Mouse (Mus musculus) spleen, postnatal 14 days (tissue): ENCODE measurements around the gene Cdrt4.

ENCODE experiments used
- DNase-seq, 2 experiments: peaks; one replicate each; pipeline ENCODE4 v3.0.0; 2021 to 2022; ENCODE audit warnings: low spot score in 2 of 2

Cdrt4 gene

DNA sequence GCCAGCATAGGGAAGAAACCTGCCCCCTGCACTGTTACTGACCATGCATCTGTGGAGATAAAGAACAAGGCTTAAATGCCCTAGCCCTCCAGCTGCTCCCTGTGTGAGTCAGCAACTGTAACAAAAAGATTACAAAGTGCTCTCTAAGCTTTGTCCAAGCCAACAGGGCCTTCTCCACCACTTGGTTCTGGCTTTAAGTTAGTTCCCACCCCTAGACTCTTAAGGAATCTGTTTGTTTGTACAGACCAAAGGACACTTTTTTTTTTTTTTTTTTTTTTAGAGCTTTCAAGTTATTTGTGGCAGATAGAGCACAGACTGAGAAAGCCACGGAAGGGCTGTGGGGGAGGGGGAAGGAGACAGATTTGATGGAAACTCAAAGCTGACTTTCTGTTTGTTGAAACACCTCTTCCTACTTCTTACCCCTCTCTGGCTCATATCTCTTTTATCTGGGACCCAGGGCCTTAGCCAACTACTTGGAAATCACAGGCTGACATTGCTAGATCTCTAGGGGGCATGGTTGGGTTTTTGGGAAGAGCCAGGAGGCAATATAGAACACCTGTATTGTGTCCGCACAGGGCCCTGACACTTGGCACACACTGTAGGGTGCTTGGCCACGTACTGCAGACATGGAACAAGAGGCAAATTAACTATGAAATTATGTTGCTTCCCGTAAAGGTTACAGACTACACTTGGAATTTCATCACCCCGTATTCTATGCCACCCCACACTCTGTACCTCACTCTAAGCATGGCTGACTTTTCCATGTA, 44.9 kb downstream of the Cdrt4 start:
- DNase-seq = no peak

DNA sequence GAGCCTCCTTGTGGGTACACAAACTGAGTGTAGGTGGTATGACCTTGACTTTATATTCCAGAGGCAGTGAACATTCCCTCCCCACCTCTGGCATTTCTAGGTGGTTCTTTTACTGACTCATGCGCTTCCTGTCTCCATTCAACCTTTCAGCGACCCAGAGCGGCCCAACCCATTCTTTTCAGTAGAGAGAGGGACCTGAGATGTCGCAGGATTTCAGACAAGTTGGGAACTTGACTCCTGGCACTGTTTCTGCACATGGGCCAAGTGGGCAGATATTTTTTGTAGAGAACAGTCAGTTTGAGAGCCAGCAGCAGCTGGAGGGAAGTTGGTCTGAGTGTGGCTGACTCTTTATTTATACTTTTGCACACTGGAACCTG, 45.5 kb downstream of the Cdrt4 start:
- no peak for DNase-seq

DNA sequence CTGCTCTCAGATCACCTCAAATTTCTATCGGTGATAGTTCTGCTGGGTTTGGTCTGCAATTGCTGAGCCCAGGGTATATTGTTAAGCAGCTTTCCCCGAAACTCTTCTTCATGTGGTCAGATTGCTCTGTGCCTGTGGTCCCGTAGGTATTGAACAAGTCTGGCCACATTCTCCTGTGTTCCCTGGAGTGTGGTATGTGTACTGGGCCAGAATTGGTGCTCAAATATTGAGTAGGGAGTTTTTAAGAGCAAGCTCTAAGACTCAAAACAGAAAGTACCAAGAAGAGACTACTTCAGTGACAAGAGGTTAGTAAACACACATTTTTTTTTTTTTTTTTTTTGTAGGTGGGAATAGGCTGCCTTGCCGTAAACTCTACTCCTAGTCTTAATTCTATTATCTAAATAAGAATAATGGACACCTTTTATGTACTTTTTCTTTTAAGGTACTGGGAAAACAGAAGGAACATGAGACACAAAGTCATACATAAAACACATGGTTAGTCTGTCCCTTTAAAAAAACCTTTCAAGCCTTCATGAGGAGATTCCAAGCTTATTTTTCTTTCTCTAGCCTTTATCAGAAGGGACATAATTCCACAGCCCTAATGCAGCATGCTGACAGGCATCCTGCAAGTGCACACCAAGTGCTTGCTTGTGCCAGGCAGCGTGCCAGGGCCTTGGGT, 46.2 kb downstream of the Cdrt4 start:
- no peak for DNase-seq

DNA sequence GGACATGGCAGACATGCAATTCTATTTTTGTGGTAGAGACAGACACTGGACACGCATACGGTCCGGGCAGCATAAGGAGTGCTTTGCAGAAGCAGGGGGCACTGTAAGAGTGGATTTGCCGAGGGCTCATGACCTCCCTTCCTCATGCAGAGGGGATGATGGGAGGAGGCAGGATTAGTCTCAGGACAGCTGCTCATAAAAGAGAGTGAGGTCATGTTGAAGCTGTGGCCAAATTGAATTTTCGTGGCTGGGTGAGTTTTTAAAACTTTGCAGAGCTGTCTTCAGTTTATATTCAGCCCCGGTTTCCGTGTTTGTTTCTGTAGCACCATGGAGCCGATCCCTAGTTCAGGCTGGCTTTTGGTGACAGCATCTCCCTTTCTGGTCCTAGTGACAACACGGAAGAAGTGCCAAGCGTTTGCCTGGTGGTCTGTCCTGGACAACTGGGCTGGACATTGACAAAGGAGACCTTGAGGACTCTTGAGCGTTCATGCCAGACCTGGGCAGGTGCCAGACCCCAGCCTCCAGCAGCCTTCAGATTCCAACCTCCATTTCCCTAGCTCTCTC, 46.8 kb downstream of the Cdrt4 start:
- DNase-seq = no peak

DNA sequence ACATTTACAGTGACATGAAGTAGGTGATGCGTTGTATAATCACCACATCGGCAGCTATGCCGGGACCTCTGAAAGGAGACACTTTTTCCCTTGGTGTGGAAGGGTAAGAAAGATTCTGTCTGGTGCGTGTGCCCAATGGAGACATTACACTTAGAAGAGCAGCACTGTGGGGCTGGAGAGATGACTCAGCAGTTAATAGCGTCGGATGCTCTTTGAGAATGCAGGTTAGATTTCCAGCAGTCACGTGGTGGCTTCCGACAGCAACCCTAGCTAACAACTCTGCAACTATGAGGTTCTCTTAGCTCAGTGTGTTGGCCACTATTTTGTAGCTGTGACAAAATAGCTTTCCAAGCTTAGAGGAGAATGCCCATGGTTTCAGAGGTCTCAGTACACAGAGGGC, 49.1 kb downstream of the Cdrt4 start:
- no peak for DNase-seq

DNA sequence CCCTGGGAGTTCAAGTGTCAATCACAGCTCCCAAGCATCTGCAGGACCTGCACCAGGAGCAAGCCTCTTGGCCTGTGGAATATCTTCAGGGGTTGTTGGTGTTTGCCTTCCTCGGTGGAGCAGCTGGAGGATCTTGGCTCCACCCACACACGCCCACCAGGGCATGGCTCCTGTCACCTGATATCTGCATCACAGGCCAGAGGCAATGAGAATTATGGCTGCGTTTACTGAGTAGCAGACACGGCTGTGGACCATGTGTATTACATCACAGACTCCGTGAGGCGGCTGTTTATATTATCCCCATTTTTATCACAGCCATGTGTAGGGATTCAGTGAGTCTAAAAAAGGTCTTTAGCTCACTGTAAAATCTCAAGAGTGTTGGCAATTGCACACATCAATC, 53.6 kb downstream of the Cdrt4 start:
- DNase-seq = no peak

DNA sequence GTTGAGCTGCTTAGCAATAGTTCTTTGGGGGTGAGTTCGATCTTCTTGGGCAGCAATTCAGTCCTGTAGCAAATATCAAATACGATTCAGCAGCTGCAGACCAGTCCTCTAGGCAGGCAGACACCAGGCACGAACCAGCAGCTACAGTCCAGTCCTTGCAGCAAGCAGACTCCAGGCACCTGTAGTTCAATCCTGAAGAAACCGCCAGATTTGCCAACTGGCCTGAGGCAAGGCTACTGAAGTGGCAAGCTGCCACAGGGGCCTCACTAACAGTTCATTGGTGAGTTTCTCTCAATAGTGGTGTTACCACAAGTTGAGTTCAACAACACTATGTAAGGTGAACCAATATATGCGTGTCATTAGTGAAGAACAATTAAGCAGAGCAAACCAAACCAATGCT, 56.4 kb downstream of the Cdrt4 start:
- no peak for DNase-seq

DNA sequence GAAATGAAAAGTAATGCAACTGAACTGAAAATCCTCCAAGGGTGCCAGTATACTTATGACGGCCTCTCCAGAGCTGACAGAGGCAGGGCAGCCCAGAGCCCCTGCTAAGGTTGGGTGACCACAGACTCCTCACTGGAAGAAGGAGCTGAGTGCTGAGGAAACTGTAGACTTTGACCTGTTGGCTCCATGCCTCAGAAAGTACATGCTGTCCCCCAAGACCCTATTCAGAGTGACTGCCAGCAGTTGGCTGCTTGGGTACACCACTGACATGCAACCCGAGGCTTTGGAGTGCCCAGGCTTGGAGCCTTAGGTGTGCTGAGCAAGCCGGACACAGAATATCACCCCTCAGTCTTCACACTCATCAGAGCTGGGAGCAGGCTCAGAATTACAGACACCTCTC, 57.0 kb downstream of the Cdrt4 start:
- DNase-seq = no peak

DNA sequence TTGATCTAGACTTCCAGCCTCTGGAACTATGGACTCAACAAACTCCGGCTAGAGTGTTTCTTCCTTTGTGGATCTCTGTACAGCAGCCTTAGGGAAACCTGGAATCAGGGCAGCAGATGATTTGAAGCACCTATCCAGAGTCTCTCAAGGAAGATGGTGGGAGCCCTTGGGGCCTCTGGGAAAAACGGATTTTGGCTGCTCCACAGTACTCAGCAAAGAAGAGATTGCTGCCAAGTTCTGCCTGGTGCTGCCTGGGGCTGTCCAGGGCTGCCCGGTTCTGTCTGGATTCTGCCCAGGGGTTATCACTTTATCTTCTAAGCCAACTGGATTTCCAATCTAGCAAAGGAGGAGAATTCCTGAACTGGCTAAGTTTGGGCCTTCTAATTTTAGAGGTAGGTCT, 58.8 kb downstream of the Cdrt4 start:
- no peak for DNase-seq

DNA sequence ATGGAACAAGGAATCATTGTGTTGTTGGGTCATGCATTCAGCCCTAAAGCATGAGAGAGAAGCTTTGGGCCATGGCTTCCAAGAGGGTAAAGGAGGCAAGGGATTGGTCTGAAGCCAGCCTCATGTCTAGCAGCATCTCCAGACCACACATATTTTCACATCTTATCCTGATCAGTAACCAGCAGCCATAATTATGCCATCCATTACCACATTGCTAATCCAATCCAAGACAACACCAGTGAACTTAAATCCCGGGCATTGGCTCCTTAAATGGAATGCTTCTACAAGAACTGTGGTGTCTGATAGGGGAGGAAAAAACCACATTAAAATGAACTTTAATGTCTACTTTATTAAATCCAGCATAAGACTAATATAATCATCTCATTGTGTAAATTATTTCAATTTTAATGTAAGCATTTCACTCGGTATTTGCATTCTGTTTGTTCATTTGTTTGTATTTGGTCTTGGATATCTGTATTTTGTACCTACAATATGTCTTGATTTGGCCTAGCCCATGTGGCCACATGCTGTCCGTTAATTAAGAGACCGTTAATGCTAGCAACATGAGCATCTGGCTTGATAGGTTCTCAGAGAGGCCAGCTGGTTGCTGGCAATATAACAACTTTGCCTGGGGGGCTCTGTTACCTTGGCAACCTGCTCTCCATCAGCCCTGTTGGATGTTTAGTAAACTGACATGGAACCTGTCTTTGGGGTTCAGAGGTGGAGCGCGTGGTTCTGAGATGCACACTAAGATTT, 66.5 kb downstream of the Cdrt4 start:
- DNase-seq = no peak

DNA sequence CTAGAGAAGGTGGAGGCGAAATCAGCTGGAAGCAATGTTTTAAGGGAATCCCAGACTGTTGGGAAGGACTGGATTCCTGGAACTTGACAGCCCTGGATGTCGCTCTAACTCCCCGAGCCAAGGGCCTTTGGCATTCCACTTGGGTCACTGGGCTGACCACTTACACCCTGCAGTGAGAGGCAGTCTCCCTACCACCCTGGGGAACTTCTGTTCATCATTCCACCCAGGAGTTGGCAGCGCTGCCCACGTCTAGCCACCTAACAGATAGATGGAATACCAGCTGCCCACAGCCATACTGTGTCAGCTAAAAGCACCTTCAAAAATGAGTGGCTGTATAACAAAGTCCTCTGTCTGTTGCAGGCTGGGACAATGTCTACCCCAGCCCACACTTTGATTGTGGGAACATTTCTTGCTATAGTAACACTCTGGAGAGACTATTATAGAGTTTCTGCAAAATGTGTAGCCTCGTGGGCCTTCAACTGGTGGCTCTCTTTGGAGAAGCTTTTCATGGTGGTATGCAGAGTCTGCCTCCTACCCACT, 67.2 kb downstream of the Cdrt4 start:
- DNase-seq = no peak

DNA sequence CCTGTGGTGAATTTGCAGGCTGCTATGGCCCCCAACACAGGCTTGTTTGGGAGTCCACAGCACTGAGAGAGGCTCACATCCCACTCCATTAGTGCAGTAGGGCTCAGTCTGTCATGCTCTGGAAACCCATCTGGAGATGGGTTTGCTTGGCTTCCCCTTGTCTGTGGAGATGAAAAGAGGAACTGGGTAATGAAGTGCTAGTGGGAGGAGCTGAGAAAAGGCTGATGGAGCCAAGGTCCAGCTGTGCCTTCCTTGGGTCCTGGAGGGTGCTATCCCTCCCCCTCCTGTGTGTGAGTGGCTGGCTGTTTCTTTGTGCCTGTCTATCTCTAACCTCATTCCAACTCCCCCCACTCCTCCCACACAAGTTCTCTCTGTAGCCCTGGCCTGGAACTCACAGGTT, 69.6 kb downstream of the Cdrt4 start:
- DNase-seq = no peak

DNA sequence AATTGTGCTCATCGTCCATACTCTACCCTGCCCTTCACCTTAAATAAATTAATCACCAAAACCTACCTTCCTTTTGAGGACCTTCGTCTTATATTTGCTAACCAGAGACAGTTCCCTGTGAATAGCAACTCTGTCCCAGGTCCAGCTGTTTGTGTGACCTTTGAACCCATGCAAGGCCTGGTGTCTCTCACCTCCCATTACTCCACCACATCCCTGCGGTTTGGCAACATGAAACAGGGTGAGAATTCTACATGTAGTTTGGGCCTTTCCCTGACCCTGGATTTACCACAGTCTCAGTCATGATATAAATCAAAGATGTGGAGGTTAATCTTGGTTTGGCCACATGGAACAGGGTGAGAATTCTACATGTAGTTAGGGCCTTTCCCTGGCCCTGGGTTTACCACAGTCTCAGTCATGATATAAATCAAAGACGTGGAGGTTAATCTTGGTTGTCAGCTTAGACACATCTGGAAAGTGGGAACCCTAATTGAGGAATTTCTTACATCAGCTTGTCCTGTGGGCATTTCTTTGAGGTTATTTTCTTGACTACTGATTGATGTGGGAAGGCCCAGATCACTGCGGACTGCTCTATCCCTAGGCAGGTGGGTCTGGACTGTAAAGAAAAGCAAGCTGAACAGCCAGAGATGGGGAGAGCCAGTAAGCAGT, 70.3 kb downstream of the Cdrt4 start:
- no peak for DNase-seq

DNA sequence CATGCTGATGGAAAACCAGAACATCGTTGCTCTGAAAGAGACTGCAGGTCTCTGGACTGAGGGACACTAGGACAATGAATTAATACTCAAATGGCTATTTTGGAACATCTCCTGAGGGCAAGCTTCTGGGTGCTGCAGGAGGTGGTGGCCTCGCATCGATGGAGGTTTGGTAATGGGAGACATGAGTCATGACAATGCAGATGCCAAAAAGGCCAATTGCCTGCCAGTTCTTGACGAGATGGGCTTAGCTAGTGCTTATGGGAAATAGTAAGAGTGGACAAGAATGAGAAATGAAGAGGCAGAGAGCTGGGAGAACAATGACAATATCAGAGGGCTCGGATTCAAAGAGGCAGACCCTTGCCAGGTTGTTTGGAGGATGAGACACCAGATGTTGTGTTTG, 72.5 kb downstream of the Cdrt4 start:
- no peak for DNase-seq

DNA sequence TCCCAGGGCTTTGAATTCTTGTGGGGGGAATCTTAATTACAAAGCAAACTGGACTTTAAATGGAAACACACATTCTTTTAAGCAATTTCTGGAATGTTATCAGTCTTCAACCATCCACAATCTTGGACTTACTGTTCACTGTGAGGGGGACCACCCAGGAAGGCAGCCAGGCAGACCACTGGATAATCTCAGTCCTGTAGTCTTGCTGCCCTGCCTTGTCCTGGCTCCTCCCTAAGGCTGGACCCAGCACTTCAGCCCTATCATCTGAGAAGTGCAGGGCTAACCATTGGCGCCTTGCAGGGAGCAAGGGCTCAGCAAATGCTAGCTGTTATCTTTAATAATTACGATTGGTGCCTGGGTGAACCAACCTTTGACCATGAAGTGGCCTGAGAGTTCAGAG, 73.1 kb downstream of the Cdrt4 start:
- DNase-seq = no peak

DNA sequence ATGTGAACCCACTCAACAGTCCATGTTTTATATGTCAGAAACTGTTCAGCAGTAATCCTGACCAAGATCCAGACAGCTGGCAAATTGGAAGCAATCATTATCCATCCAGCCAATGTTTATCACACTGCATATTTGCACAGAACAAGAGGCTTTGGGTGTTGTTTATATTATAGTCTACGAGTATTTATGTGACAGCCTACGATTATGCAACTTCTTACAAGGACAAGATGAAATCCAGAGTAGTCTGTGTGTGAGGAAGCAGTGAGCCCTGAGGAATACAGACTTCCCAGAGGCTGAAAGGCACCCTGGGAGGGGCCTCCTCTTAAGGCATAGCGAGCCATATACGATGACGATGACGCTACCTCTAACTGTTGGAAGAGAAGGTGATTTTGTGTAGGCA, 74.5 kb downstream of the Cdrt4 start:
- DNase-seq = no peak

DNA sequence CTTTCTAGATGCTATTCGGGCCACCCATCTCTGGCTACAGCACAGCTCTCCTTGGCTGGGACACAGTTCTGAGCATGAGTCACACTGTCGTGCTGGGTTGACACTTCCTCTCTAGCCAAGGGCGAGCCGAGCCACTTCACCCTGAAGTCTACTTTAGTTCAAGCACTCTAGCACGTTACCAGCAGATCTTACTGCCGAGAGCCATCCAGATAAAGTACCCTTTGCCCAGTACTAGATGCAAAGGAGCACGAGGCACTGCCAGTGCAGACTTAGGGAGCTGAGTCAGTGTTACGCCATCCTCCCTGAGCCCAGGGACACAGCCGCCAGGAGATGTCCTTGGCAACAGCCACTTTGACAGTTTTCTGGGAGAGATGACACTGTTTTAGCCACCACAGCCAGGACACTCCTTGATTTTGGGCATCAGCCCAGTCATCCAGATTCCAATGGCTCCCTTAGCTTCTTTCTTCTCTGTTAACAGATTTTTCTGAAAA, 75.7 kb downstream of the Cdrt4 start:
- no peak for DNase-seq

DNA sequence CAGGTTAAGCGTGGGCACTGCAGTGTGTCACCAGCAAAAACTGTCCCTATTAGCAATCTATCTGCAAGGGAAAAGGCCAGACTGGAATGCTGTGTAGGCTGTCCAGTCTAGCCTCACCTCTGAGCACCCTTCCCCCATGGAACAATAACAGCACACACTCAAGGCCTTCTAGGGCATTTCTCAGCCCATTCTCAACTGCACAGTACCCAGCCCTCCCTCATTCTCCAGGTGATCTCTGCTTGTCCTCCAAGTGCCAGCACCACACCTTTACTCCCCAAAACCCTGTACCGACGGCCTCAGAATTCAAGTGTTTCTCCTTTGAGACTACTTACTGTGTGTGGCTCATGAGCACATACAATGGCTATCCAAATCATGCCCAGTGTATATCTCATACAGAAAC, 77.1 kb downstream of the Cdrt4 start:
- DNase-seq = no peak

DNA sequence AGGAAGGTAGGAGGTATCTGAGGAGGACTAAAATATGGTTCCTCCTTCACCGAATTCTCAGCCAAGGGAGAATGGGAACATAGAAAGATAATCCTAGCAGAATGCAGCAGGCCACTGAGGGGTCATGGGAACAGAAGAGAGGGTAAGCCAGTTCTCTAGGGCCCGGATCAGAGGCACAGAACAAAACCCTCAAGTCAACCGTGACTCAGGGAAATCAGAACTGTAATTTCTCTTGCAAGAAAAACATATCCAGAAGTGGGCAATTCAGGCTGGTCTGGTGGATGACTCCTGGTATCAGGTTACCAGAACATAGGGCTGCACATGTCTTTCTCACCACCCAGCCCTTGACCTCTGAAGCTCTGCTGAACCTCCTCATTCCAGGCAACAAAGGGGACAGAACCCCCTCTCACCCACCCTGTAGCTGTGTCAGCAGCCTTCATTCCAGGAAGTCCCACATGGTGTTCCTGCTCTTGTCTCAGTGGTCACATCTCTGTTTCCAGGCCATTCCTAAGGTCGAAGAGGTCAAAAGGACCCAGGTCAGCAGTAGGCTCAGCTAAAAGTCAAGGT, 78.2 kb downstream of the Cdrt4 start:
- DNase-seq = no peak

DNA sequence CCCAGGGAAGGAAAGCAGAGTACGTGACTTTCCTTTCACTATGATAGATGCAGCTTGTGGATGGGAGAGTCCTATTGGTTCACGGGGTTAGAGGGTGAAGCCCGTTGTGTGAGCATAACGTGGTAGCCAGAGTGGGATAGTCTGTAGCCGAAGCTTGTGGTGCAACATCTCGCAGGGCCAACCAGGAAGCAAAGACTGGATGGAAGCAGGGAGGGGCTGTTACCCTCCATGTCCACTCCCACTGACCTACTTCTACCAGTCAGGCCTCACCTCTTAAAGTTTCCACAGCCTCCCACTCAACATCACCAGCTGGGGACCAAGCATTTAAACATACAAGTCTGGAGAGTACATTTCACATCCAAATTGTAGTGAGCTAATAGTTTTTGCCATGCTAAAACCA, 78.7 kb downstream of the Cdrt4 start:
- no peak for DNase-seq
